Mouse (Mus musculus): ENCODE data around the gene Ormdl2.

- no peak for TF ChIP-seq CTCF (IDR thresholded peaks at IDR 0.05; ENCODE audit: low read depth)
- TF ChIP-seq EP300 (IDR thresholded peaks at IDR 0.05; ENCODE audit: low read depth), result peak; percentile 8; the same call in 1 of the 2 replicates
Measured at GRCm38 (mm10) chr10:128804271-128805091, 17.0 kb downstream of the Ormdl2 start, which contains the start of gene Tmem198b.

Measured in heart, postnatal 0 days (tissue).